Mouse (Mus musculus) left cerebral cortex, postnatal 25 days (tissue): ENCODE measurements around the gene Olfr884. TPM values are rescaled to one million over a fixed set of nuclear protein-coding genes. Genes with fewer than 3 reads are reported as not detected.

Experiments used
- DNase-seq, 2 experiments: peaks; one replicate each; pipeline ENCODE4 v3.0.0; 2022; ENCODE audit warnings: low spot score in 2 of 2, mixed read lengths in 1 of 2
- intact Hi-C: fragments of 180-260 bp; cut with DNase I; formaldehyde crosslinking; loops from one replicate; pipeline ENCODE4 v1.15.1; 2025
- total RNA-seq, 2 experiments: library from RNA; stranded (reverse); gene quantifications; 2 replicates each; pipeline ENCODE4 v1.2.3; 2021

Olfr884 gene
- not detected for total RNA-seq

DNA sequence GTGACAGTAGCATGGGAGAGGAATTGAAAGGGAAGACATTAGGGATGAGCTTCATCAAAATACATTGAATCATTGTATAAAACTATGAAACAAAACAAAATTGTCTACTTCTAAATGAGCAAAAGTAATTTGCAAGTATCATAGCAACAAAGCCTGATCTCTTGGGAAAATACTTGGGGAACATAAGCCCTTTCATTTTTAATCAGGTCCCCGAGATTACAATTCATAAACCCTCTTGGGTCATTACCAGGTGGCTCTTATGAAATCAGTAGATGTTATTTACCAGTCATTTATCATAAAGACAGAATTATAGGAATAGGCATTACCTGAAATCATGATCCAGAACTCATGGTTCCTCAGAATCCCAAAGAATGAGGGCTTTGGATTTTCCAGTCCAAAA lies at the start of gene Olfr884:
Olfr884 (plus strand) TSS at position 301 of the 400 bp plus-strand sequence.
- intact Hi-C loops = no loop called here
- no peak for DNase-seq

GRCm38 (mm10) chr9:37998581-37999204 lies 47.7 kb upstream of the Olfr884 start:
- intact Hi-C loops = no loop called here
- no peak for DNase-seq

GRCm38 (mm10) chr9:38000021-38000420 lies 46.3 kb upstream of the Olfr884 start:
- intact Hi-C loops = no loop called here
- no peak for DNase-seq

- no peak for DNase-seq
- intact Hi-C loops = no loop called here
Observed at GRCm38 (mm10) chr9:38025508-38025907, 20.8 kb upstream of the Olfr884 start, which contains the start of gene Olfr883. Gene Olfr883 (plus strand): TSS chr9:38025808.

- intact Hi-C loops = no loop called here
- no peak for DNase-seq
Observed at GRCm38 (mm10) chr9:38061022-38061421, 14.7 kb downstream of the Olfr884 start, which contains the start of gene Olfr885. Gene Olfr885 (plus strand): TSS chr9:38061322.

DNA sequence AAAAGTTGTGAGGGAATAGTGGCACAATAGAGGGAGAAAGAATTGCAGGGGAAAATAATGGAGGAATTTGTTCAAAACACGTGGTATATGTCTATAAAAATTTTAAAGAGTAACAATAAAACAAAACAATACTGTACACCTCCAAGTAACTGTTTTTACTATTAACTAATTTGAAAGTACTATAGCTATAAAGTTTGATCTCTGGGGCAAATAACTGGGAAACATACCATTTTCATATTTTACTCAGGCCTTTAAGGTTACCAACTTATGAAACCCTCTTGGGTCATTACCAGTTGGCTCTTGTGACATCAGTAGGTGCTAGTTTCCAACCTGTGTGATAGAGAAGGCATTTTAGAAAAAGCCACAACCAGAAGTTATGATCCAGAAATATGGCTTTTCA lies 37.4 kb downstream of the Olfr884 start, which contains the start of gene Olfr887:
Olfr887 (plus strand) TSS at position 301 of the 400 bp plus-strand sequence.
- no peak for DNase-seq
- intact Hi-C loops = no loop called here

Other genes with a start within 250 kb of the Olfr884 start
- not detected for gene Olfr876, start 243.5 kb upstream of the Olfr884 start, total RNA-seq
- gene Olfr877, start 192.3 kb upstream of the Olfr884 start, total RNA-seq = under 1 TPM in 1 of 2 experiments, not detected in 1; 0.16 TPM
- gene Olfr145, start 149.8 kb upstream of the Olfr884 start, total RNA-seq = not detected
- under 1 TPM in 1 of 2 experiments, not detected in 1; 0.16 TPM for gene Olfr878, start 128.7 kb upstream of the Olfr884 start, total RNA-seq
- not detected for gene Olfr881, start 54.7 kb upstream of the Olfr884 start, total RNA-seq
- gene Olfr883, start 20.7 kb upstream of the Olfr884 start, total RNA-seq = not detected
- gene Olfr885, start 14.8 kb downstream of the Olfr884 start, total RNA-seq = not detected
- not detected for gene Olfr887, start 37.5 kb downstream of the Olfr884 start, total RNA-seq
- not detected for gene Olfr888, start 61.6 kb downstream of the Olfr884 start, total RNA-seq
- not detected for gene Olfr889, start 68.6 kb downstream of the Olfr884 start, total RNA-seq
- gene Olfr890, start 96.0 kb downstream of the Olfr884 start, total RNA-seq = not detected
- not detected for gene Olfr891, start 134.3 kb downstream of the Olfr884 start, total RNA-seq
- gene Olfr893, start 161.8 kb downstream of the Olfr884 start, total RNA-seq = not detected
- gene Olfr894, start 171.5 kb downstream of the Olfr884 start, total RNA-seq = not detected
- gene Olfr143, start 206.2 kb downstream of the Olfr884 start, total RNA-seq = not detected
- gene Olfr895, start 221.3 kb downstream of the Olfr884 start, total RNA-seq = not detected
- not detected for gene Olfr896-ps1, start 244.6 kb downstream of the Olfr884 start, total RNA-seq